Mouse (Mus musculus) lung, postnatal 4 days (tissue): ENCODE results near the gene Gm21292.
"Not testable (repeated sequence)": the region's sequence is repeated elsewhere in the genome, so short reads cannot be mapped to it uniquely, and the experiment has no call there.

Experiments
- DNase-seq, 2 experiments: peaks; one replicate each; pipeline ENCODE4 v3.0.0; 2021

The Gm21292 gene

GRCm38 (mm10) chrY:9133824-9134223 lies at the start of gene Gm21292:
Gene Gm21292, minus strand, starts transcription at chrY:9133924.
- not testable (repeated sequence) for DNase-seq
